Mouse (Mus musculus) right cerebral cortex, postnatal 36 days (tissue): ENCODE results near the gene Nsd2.

Source experiments
- DNase-seq, 2 experiments: peaks; one replicate each; pipeline ENCODE4 v3.0.0; 2022; ENCODE audit warnings: low spot score in 2 of 2, mixed read lengths in 1 of 2

The Nsd2 gene

GRCm38 (mm10) chr5:33819876-33820732 is at the start of gene Nsd2:
Gene Nsd2 (plus strand): TSS chr5:33820725.
- DNase-seq: peak; percentile 89 to 90

GRCm38 (mm10) chr5:33777195-33777594 is 43.3 kb upstream of the Nsd2 start:
- no peak for DNase-seq

GRCm38 (mm10) chr5:33781964-33782344 is 38.6 kb upstream of the Nsd2 start:
- DNase-seq: peak in 1 of 2 experiments; percentile 4

- DNase-seq: peak; percentile 98
Observed at GRCm38 (mm10) chr5:33782345-33782998, 38.1 kb upstream of the Nsd2 start, which contains the start of gene Letm1. Gene Letm1 (minus strand): TSS chr5:33782817.

- DNase-seq: no peak
Observed at GRCm38 (mm10) chr5:33782999-33783390, 37.5 kb upstream of the Nsd2 start.

GRCm38 (mm10) chr5:33791912-33792643 is 28.4 kb upstream of the Nsd2 start:
- no peak for DNase-seq

- no peak for DNase-seq
Observed at GRCm38 (mm10) chr5:33803337-33803736, 17.2 kb upstream of the Nsd2 start.

GRCm38 (mm10) chr5:33811519-33811918 is 9.0 kb upstream of the Nsd2 start:
- no peak for DNase-seq

- no peak for DNase-seq
Observed at GRCm38 (mm10) chr5:33816008-33816725, 4.4 kb upstream of the Nsd2 start.

GRCm38 (mm10) chr5:33818104-33818503 is 2.4 kb upstream of the Nsd2 start:
- no peak for DNase-seq

- peak; percentile 30 to 49 for DNase-seq
Observed at GRCm38 (mm10) chr5:33819141-33819875, 1.2 kb upstream of the Nsd2 start.

- peak; percentile 17 to 21 for DNase-seq
Observed at GRCm38 (mm10) chr5:33820733-33821621, 452 bp downstream of the Nsd2 start.

GRCm38 (mm10) chr5:33821901-33822427 is 1.4 kb downstream of the Nsd2 start:
- DNase-seq: no peak

GRCm38 (mm10) chr5:33822456-33822855 is 1.9 kb downstream of the Nsd2 start:
- no peak for DNase-seq

- no peak for DNase-seq
Observed at GRCm38 (mm10) chr5:33826001-33826400, 5.5 kb downstream of the Nsd2 start.

- DNase-seq: no peak
Observed at GRCm38 (mm10) chr5:33828107-33828506, 7.6 kb downstream of the Nsd2 start.

GRCm38 (mm10) chr5:33829958-33830357 is 9.4 kb downstream of the Nsd2 start:
- no peak for DNase-seq

GRCm38 (mm10) chr5:33830832-33831231 is 10.3 kb downstream of the Nsd2 start:
- DNase-seq: no peak

- DNase-seq: no peak
Observed at GRCm38 (mm10) chr5:33841331-33841730, 20.8 kb downstream of the Nsd2 start.

GRCm38 (mm10) chr5:33842549-33842948 is 22.0 kb downstream of the Nsd2 start:
- no peak for DNase-seq
